In the genomic region with DNA sequence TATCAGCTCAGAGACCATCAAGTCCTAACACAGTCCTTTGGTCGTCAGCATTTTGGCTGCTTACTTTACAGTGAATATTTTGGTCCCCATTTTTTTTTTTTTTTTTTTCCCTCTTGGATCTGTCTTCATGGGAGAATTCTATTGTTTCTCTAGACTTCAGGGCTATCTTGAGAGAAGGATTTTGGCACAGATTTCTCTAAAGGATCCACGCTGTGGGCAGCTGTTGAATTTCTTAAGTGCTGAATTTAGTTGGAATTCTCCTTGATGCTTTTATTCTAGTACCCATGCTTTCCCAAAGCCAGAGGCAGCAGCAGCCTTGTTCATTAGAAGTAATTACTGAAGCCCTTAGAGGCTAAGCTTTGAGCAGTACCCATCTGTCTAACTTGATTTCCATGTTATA, we compare ENCODE assay signal across 26 mouse cellular contexts.
"Had no signal": no experiment of that assay in that cellular context is flagged by ENCODE, and none has a peak within 500 bp of the region (broad histone marks: within the 10 kb centered on the region; RNA-seq: fewer than 3 reads in every experiment).

No protein-coding gene starts in this region.

- H3K9me3 ChIP-seq: heart, embryonic 10.5 days; heart, embryonic 12.5 days; hindbrain, embryonic 12.5 days; intestine, embryonic 15.5 days; limb, embryonic 10.5 days; liver, embryonic 13.5 days had no signal

- H3K27me3 ChIP-seq: heart, embryonic 12.5 days; hindbrain, embryonic 12.5 days; intestine, embryonic 15.5 days; limb, embryonic 12.5 days; liver, embryonic 13.5 days had no signal

- ATAC-seq: hindbrain, embryonic 16.5 days; inflammation-experienced regulatory T-cells, adult 6 months; intestine, embryonic 15.5 days; intestine, postnatal 0 days had no signal

- H3K4me3 ChIP-seq: heart, embryonic 10.5 days; heart, embryonic 12.5 days; hindbrain, embryonic 10.5 days; hindbrain, embryonic 12.5 days; intestine, embryonic 15.5 days; left cerebral cortex, adult 2 months; limb, embryonic 10.5 days; limb, embryonic 12.5 days; liver, embryonic 13.5 days had no signal

- H3K4me2 ChIP-seq: heart, embryonic 12.5 days; hindbrain, embryonic 12.5 days; hindbrain, embryonic 14.5 days; intestine, embryonic 15.5 days; limb, embryonic 12.5 days; liver, embryonic 11.5 days; liver, embryonic 13.5 days had no signal

- DNase-seq: gastrocnemius, postnatal 14 days; gastrocnemius, postnatal 36 days; heart, adult 18-20 months; heart, postnatal 10 days; heart, postnatal 4 days; kidney, adult 18-20 months; kidney, adult 8-10 months; kidney, postnatal 10 days; kidney, postnatal 25 days; kidney, postnatal 4 days; layer of hippocampus, adult 9-11 months; liver; liver, embryonic 13.5 days had no signal

- H3K36me3 ChIP-seq: heart, embryonic 10.5 days; heart, embryonic 12.5 days; hindbrain, embryonic 10.5 days; hindbrain, embryonic 12.5 days; intestine, embryonic 15.5 days; limb, embryonic 10.5 days; limb, embryonic 12.5 days; liver, embryonic 13.5 days had no signal

- H3K4me1 ChIP-seq: hindbrain, embryonic 10.5 days; hindbrain, embryonic 12.5 days; intestine, embryonic 15.5 days; limb, embryonic 10.5 days; limb, embryonic 12.5 days; liver, embryonic 13.5 days had no signal

- H3K27ac ChIP-seq: heart, embryonic 10.5 days; hindbrain, embryonic 10.5 days; hindbrain, embryonic 12.5 days; hindbrain, embryonic 14.5 days; intestine, embryonic 15.5 days; left cerebral cortex, adult 2 months; limb, embryonic 10.5 days; limb, embryonic 12.5 days; liver, embryonic 13.5 days had no signal

- H3K9ac ChIP-seq: heart, embryonic 12.5 days; hindbrain, embryonic 12.5 days; hindbrain, embryonic 14.5 days; intestine, embryonic 15.5 days; limb, embryonic 12.5 days; liver, embryonic 13.5 days had no signal
